Mouse (Mus musculus) bone marrow macrophage, adult 2 months (primary cell): ENCODE data around the gene Phf1.

Experiments used
- CTCF ChIP-seq: IDR thresholded peaks from 2 replicates; pipeline ENCODE4 v1.5.1; 2012; ENCODE audit warnings: low read depth, mild to moderate bottlenecking, low read length, moderate library complexity
- POLR2A ChIP-seq: IDR thresholded peaks from 2 replicates; pipeline ENCODE4 v1.6.1; 2012; ENCODE audit warnings: mild to moderate bottlenecking, low read depth, low read length, borderline replicate concordance

DNA sequence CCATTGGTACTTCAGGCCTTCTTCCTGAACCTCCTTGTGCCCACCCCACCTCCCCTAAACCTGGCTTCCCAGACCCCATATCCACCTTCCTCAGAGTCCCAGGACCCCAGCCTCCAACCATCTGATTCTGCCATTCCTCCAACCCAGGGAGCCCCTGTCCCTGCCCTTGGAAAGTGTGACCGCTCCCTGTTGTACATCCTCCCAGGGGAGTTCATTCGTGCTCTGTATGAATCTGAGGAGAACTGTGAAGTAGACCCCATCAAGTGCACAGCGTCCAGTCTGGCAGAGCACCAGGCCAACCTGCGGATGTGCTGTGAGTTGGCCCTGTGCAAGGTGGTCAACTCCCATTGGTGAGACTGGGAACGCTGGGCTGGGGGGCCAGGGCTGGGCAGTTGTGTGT lies 25.0 kb downstream of the Phf1 start:
- TF ChIP-seq POLR2A (no peak), CTCF (no peak)
